Mouse (Mus musculus) myocyte (in vitro differentiated cells): Measurements from ENCODE around the gene Ust. TPM values are rescaled to one million over a fixed set of nuclear protein-coding genes. Genes with fewer than 3 reads are reported as not detected.

ENCODE experiments used
- H3K27me3 ChIP-seq: one replicate; pipeline ENCODE4 v1.6.1; 2011; ENCODE audit not compliant: control insufficient read depth, insufficient read depth, insufficient read length
- H3K36me3 ChIP-seq: one replicate; pipeline ENCODE4 v1.6.1; 2011; ENCODE audit not compliant: control insufficient read depth, insufficient read depth
- H3K4me2 ChIP-seq: one replicate; pipeline ENCODE4 v1.6.1; 2011; ENCODE audit warnings: low read depth, control low read depth
- H3K4me3 ChIP-seq: one replicate; pipeline ENCODE4 v1.5.1; 2011; ENCODE audit warnings: mild to moderate bottlenecking, control low read depth, moderate library complexity
- H3K79me2 ChIP-seq: one replicate; pipeline ENCODE4 v1.6.1; 2011; ENCODE audit not compliant: control insufficient read depth, insufficient read depth
- H3ac ChIP-seq: one replicate; pipeline ENCODE4 v1.6.1; 2011; ENCODE audit not compliant: control insufficient read depth, insufficient read length
- CEBPB ChIP-seq: IDR thresholded peaks from 2 replicates; pipeline ENCODE4 v1.6.1; 2011; ENCODE audit warnings: mild to moderate bottlenecking, moderate library complexity; ENCODE audit not compliant: poor library complexity, insufficient read depth, severe bottlenecking
- E2F4 ChIP-seq: IDR thresholded peaks from one replicate; pipeline ENCODE4 v1.6.1; 2011; ENCODE audit warnings: mild to moderate bottlenecking, control low read depth, moderate library complexity; ENCODE audit not compliant: insufficient read depth
- MAX ChIP-seq: IDR thresholded peaks from one replicate; pipeline ENCODE4 v1.6.1; 2011; ENCODE audit warnings: low read depth, mild to moderate bottlenecking, control low read depth
- MYOD1 ChIP-seq, 3 experiments: IDR thresholded peaks; one replicate each; pipeline ENCODE4 v1.6.1; 2011; ENCODE audit warnings: control low read depth in 2 of 3, low read depth in 2 of 3, mild to moderate bottlenecking in 2 of 3, moderate library complexity in 1 of 3; ENCODE audit not compliant: insufficient read length in 2 of 3, control insufficient read depth in 1 of 3
- MYOG ChIP-seq, 3 experiments: IDR thresholded peaks; one replicate each; pipeline ENCODE4 v1.6.1; 2011; ENCODE audit warnings: control low read depth in 2 of 3, low read depth in 2 of 3, mild to moderate bottlenecking in 2 of 3; ENCODE audit not compliant: insufficient read length in 2 of 3, control insufficient read depth in 1 of 3, insufficient read depth in 1 of 3
- POLR2A ChIP-seq: IDR thresholded peaks from one replicate; pipeline ENCODE4 v1.6.1; 2011; ENCODE audit warnings: low read depth, mild to moderate bottlenecking, control low read depth, moderate library complexity; ENCODE audit not compliant: insufficient read length
- POLR2AphosphoS2 ChIP-seq: IDR thresholded peaks from one replicate; pipeline ENCODE4 v1.6.1; 2011; ENCODE audit warnings: low read depth, control low read depth; ENCODE audit not compliant: insufficient read length
- REST ChIP-seq: IDR thresholded peaks from one replicate; pipeline ENCODE4 v1.6.1; 2011; ENCODE audit warnings: mild to moderate bottlenecking, control low read depth, moderate library complexity; ENCODE audit not compliant: insufficient read depth, insufficient read length
- SRF ChIP-seq: IDR thresholded peaks from one replicate; pipeline ENCODE4 v1.6.1; 2011; ENCODE audit warnings: low read depth; ENCODE audit not compliant: control insufficient read depth, insufficient read length
- TCF12 ChIP-seq: IDR thresholded peaks from one replicate; pipeline ENCODE4 v1.6.1; 2011; ENCODE audit warnings: mild to moderate bottlenecking, control low read depth; ENCODE audit not compliant: poor library complexity, insufficient read depth, severe bottlenecking
- TCF3 ChIP-seq: IDR thresholded peaks from one replicate; pipeline ENCODE4 v1.6.1; 2011; ENCODE audit warnings: low read depth, control low read depth; ENCODE audit not compliant: insufficient read length
- USF1 ChIP-seq: IDR thresholded peaks from one replicate; pipeline ENCODE4 v1.6.1; 2011; ENCODE audit warnings: low read depth, mild to moderate bottlenecking, control low read depth, moderate library complexity
- polyA plus RNA-seq: library from polyadenylated mRNA; unstranded; fragments of >200 nt; fragmentation: generic; extraction: Trizol; gene quantifications from one replicate; pipeline ENCODE4 v1.2.1, GENCODE M21; 2012; ENCODE audit warnings: missing spikeins

Gene Ust
- polyA plus RNA-seq, 1 experiment: 7.3 TPM

DNA sequence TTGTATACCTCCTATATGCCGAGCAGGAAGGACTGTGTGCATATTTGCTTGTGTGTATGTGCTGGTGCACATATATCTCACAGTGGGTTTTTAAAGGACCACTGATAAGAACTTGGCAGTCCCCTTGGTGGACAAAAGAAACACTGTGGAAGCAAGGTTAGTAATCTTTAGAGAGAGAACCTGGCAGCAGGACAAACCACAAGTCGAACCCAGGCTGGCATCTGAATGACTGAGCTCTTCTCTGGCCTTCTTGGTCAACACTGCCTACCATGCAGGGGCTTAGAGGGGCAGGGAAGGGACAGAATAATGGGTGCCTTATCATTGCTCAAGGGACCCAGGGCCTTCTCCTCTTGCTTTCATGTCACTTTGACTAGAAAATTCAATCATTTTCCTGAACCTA, 294.0 kb downstream of the Ust start:
- Histone ChIP-seq H3K36me3 (no peaks in the 10 kb centered on the region), H3K79me2 (no peaks in the 10 kb centered on the region), H3K4me2 (no peak overlapping the region), H3K4me3 (no peak overlapping the region), H3ac (no peak overlapping the region), H3K27me3 (no peaks in the 10 kb centered on the region)
- no peak for TF ChIP-seq POLR2AphosphoS2
- TF ChIP-seq E2F4: no peak
- no peak for TF ChIP-seq SRF
- TF ChIP-seq TCF3: no peak
- no peak for TF ChIP-seq MYOD1 (IDR thresholded peaks at IDR 0.05; ENCODE audit: control insufficient read depth in 1 of 3, insufficient read length in 2 of 3, low read depth in 2 of 3)
- TF ChIP-seq POLR2A: no peak
- TF ChIP-seq MYOG (IDR thresholded peaks at IDR 0.05; ENCODE audit: control insufficient read depth in 1 of 3, insufficient read depth in 1 of 3, insufficient read length in 2 of 3, low read depth in 2 of 3): no peak
- no peak for TF ChIP-seq MAX

DNA sequence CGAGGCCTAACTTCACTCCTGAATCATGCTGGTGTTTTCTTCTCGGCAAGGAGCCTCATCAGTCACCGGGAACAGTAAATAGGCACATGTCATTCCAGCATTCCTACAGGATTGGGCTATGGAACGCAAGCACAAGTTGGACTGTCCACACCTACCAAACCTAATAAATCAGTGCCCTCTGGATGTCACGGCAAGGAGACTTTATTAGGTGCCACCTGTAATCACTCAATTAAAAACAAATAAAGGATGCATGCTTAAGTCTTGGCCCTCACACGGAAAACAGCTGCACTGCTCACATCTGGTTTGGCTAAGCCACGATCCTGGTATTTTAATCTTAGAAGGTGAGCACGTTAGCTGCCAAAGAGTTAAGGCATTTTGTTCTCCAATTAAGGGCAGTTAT, 294.6 kb downstream of the Ust start:
- no peak overlapping the region for H3ac ChIP-seq
- no peak overlapping the region for H3K4me3 ChIP-seq
- no peak overlapping the region for H3K4me2 ChIP-seq
- no peaks in the 10 kb centered on the region for H3K36me3 ChIP-seq
- TF ChIP-seq TCF3 (no peak), MAX (no peak), TCF12 (no peak), MYOD1 (IDR thresholded peaks at IDR 0.05; ENCODE audit: control insufficient read depth in 1 of 3, insufficient read length in 2 of 3, low read depth in 2 of 3) (no peak), REST (no peak), SRF (no peak), POLR2A (no peak), E2F4 (no peak), CEBPB (no peak), POLR2AphosphoS2 (no peak), MYOG (IDR thresholded peaks at IDR 0.05; ENCODE audit: control insufficient read depth in 1 of 3, insufficient read depth in 1 of 3, insufficient read length in 2 of 3, low read depth in 2 of 3) (no peak), USF1 (no peak)
- H3K79me2 ChIP-seq: no peaks in the 10 kb centered on the region
- no peaks in the 10 kb centered on the region for H3K27me3 ChIP-seq

DNA sequence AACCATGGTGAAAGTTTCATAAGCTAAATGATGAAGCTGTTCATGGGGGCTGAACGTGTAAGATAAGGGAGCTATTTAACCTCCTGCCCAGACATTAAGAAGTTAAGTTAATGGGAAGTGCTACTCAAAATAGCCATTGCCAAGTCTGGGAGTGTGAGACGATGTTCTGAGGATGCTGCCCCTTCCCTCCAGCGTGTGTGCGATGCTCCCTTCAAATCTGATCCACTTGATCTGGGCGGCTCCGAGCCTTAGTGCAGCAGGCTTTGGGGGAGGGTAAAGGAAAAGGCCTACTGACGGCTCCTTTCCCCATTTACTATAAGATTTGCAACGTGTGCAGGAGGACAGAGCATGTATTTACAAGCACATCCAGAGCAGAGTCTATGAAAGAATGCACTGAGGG, 301.7 kb downstream of the Ust start:
- Histone ChIP-seq H3K79me2 (no peaks in the 10 kb centered on the region), H3ac (no peak overlapping the region), H3K4me3 (no peak overlapping the region), H3K27me3 (no peaks in the 10 kb centered on the region), H3K36me3 (no peaks in the 10 kb centered on the region), H3K4me2 (no peak overlapping the region)
- TF ChIP-seq TCF3 (no peak), TCF12 (no peak), MYOD1 (IDR thresholded peaks at IDR 0.05; ENCODE audit: control insufficient read depth in 1 of 3, insufficient read length in 2 of 3, low read depth in 2 of 3) (no peak), POLR2A (no peak), POLR2AphosphoS2 (no peak), MYOG (IDR thresholded peaks at IDR 0.05; ENCODE audit: control insufficient read depth in 1 of 3, insufficient read depth in 1 of 3, insufficient read length in 2 of 3, low read depth in 2 of 3) (no peak), E2F4 (no peak), SRF (no peak), REST (no peak), CEBPB (no peak), MAX (no peak)

DNA sequence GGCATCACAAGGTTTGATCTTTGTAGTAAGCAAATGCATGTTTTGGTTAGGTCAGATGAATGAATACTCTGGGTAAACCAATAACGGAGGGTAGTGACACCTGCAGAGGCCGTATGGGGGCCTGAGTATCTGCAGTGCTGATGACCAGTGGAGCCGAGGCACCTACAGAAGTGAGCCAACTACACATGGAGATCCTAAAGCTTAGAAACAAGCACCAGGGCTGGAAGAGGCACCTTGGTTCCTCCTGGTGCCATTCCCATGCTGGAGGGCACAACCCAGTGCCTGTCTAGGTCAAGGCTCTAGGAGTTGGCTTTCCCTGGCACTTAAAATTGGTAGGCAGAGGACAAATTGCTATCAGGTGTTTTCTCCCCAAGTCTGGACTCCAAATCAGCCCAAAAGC, 303.4 kb downstream of the Ust start:
- Histone ChIP-seq H3K27me3 (no peaks in the 10 kb centered on the region), H3K4me2 (no peak overlapping the region), H3K36me3 (no peaks in the 10 kb centered on the region)

GRCm38 (mm10) chr10:8213906-8214421, 304.7 kb downstream of the Ust start:
- no peaks in the 10 kb centered on the region for H3K36me3 ChIP-seq
- H3K4me2 ChIP-seq: no peak overlapping the region
- no peaks in the 10 kb centered on the region for H3K27me3 ChIP-seq
- H3ac ChIP-seq: no peak overlapping the region
- no peaks in the 10 kb centered on the region for H3K79me2 ChIP-seq
- TF ChIP-seq MYOD1 (IDR thresholded peaks at IDR 0.05; ENCODE audit: control insufficient read depth in 1 of 3, insufficient read length in 2 of 3, low read depth in 2 of 3) (no peak), SRF (no peak), POLR2A (no peak), POLR2AphosphoS2 (no peak)
- no peak overlapping the region for H3K4me3 ChIP-seq

More for the DNA sequence above, 303.4 kb downstream of the Ust start:
- no peak for TF ChIP-seq USF1
- no peak for TF ChIP-seq TCF12
- no peak for TF ChIP-seq CEBPB
- no peak for TF ChIP-seq TCF3
- no peak for TF ChIP-seq E2F4
- H3ac ChIP-seq: no peak overlapping the region
- H3K79me2 ChIP-seq: no peaks in the 10 kb centered on the region
- H3K4me3 ChIP-seq: no peak overlapping the region
